Mouse (Mus musculus) frontal cortex, postnatal 14 days (tissue): ENCODE measurements at regions not wholly inside any gene's neighbourhood (a gene's known extent, or its start where the extent isn't known, plus 50 kb on each side); places are given as distances from the start of the nearest gene placed in this dataset.

Experiments used
- DNase-seq, 2 experiments: peaks; one replicate each; pipeline ENCODE4 v3.0.0; 2022; ENCODE audit warnings: low spot score in 2 of 2

- no peak for DNase-seq
Observed at GRCm38 (mm10) chr2:51238131-51238931, 89.4 kb upstream of the Rnd3 start.

- no peak for DNase-seq
Observed at GRCm38 (mm10) chr2:51237451-51237850, 88.5 kb upstream of the Rnd3 start.

GRCm38 (mm10) chr2:51236852-51237251 is 87.9 kb upstream of the Rnd3 start:
- no peak for DNase-seq

DNA sequence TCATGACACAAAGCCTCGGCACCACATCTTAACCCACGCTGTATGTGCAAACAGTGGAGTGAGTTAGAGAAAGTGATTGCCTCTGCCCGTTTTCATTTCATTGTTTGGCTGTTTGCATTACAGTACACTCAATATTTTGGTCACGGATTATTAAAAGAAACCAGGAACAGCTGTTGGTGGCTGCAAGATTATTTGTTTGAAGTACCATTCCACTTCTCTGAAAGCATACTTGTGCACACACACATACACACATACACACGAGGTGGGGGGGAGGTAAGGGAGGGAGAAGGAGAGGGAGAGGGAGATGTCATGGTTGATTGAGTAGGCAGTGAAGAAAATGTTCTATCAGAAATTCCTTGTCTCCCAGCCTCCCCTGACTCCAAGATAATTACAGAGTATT is 85.5 kb upstream of the Rnd3 start:
- no peak for DNase-seq

GRCm38 (mm10) chr2:51222851-51223250 is 73.9 kb upstream of the Rnd3 start:
- no peak for DNase-seq

- no peak for DNase-seq
Observed at GRCm38 (mm10) chr2:51219714-51220113, 70.8 kb upstream of the Rnd3 start.

DNA sequence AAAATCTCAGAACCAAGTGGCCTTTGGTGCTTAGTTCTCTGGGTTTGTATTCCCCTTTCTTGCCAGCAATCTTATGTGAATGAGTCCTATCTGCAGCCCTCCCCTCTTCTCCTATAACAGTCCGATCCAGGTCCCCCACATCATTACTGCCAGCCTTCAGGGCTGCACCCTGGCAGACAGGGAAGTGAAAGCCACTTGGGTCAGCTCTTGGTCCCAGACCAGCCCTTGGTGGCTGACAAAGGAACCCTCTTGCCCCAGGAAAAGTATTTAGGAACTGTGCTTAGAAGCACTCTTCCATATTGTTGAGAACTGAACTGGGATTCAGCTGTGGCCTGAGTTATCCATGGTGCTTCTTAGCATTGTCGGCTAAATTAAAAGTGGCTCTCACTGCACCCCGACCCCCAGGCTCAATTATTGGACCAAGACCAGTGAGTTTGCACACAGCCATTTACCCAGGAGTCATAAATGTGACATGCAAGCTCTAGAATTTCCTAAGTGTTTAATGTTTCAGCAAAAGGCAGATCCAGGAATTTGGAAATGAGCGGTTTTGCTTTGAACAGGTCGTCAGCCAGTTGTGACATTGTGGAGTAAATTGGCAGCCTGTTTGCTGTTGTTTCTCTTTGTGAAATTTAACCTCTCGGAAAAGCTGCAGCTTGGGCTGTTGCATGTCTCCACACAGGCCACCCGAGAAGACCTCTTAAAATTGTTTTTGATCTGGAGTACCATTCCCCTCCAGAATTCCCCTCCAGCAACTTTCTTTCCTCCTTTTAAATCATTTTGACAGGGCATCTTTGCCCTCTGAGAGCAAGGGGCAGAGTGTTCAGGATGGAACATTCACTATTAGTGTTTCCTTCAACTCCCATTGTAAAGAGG is 58.5 kb upstream of the Rnd3 start:
- no peak for DNase-seq

DNA sequence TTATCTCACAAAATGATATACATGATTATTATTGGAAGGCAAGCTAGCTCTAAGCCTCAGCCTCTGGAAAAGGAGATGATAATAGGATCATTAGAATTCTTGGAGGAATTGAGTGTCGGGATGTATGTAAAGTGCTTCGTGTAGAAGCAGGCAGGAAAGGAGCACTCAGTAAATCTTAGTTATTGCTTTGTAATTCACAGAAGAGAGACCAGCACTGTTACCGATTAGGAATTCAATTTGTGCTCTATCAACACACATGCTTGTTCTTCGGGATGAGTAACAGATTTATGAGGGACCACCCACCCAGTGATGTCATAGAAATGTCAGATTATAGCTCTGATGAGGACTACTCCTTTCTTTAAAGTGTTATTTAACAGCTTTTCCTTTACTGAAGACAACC is 57.4 kb upstream of the Rnd3 start:
- DNase-seq: no peak
